Mouse (Mus musculus): Measurements from ENCODE around the gene Rfx3. TPM values are rescaled to one million over a fixed set of nuclear protein-coding genes. Genes with fewer than 3 reads are reported as not detected.

The Rfx3 gene
- total RNA-seq, 2 experiments from 2014 or later: 4.3 to 7.7 TPM

GRCm38 (mm10) chr19:27738908-27739307 is 272.1 kb downstream of the Rfx3 start:
- no peak for ATAC-seq (ENCODE audit: poor library complexity, severe bottlenecking)

GRCm38 (mm10) chr19:27736571-27736970 is 274.4 kb downstream of the Rfx3 start:
- no peak for ATAC-seq (ENCODE audit: poor library complexity, severe bottlenecking)

DNA sequence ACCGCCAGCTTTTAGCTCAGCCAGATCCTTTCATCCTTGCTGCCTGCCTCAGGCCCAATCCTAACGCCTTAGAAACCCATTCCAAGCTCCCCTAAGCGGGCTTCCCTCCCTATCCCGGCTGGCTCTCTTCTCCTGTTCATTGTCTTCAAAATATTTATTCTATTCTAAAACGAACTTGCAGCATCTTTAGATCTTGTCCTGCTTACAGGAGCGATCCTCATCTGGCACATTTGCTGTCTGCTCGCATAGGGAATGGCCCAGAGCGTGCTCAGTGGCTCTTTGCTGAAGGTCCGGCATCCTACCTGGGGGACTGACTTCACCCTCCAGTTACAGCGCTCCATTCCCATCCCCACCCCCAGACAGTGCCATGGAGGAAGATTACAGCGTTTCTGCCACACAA is 292.0 kb downstream of the Rfx3 start:
- no peak for ATAC-seq (ENCODE audit: poor library complexity, severe bottlenecking)

DNA sequence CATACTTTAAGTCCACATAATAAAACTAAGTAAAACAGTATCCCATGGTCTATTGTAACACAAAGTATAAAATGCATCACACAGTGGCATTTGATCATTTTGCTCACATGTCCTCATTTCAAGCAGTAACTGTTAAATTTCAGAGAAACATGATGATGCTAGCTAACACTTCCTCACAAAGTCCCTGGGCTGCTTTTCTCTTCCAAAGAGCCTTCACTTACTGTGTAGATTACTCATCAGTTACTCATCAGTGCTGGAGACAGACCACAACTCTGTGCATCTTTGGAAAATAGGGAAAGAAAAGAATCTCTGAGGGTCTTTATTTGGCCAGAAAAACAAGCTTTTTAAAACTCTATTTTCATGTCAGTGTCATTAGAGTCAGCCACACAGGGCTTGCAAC is 294.7 kb downstream of the Rfx3 start:
- ATAC-seq (ENCODE audit: poor library complexity, severe bottlenecking): no peak
